Mouse (Mus musculus): ENCODE measurements around the gene Sigmar1. TPM values are rescaled to one million over a fixed set of nuclear protein-coding genes. Genes with fewer than 3 reads are reported as not detected.

The Sigmar1 gene
- polyA plus RNA-seq, 1 experiment from 2014 or later: 96.3 TPM

- Histone ChIP-seq H3K4me3 (ENCODE audit: low read length) (no peak overlapping the region), H3K9me3 (ENCODE audit: control insufficient read depth, low read length) (no peaks in the 10 kb centered on the region), H3K27me3 (replicated peaks; ENCODE audit: control insufficient read depth, insufficient read depth, low read length) (no peaks in the 10 kb centered on the region), H3K9ac (ENCODE audit: low read depth, low read length) (no peak overlapping the region), H3K4me2 (ENCODE audit: low read length) (no peak overlapping the region), H3K27ac (ENCODE audit: low read depth, low read length) (no peak overlapping the region), H3K4me1 (ENCODE audit: control insufficient read depth, insufficient read depth, low read depth, low read length) (peaks cover 38% of the 10 kb centered on the region), H3K36me3 (ENCODE audit: control insufficient read depth, insufficient read depth, low read length) (no peaks in the 10 kb centered on the region)
- ATAC-seq: no peak
- WGBS: 78% methylated on average over 9 of the region's 9 CpGs
Observed at GRCm38 (mm10) chr4:41759206-41759605, 3.2 kb upstream of the Sigmar1 start.

- no peak for ATAC-seq
- 90% methylated on average over 4 of the region's 4 CpGs for WGBS
- peaks cover 38% of the 10 kb centered on the region for H3K4me1 ChIP-seq (ENCODE audit: control insufficient read depth, insufficient read depth, low read depth, low read length)
Observed at GRCm38 (mm10) chr4:41758701-41759100, 2.7 kb upstream of the Sigmar1 start.

GRCm38 (mm10) chr4:41758021-41758420 lies 2.1 kb upstream of the Sigmar1 start:
- Histone ChIP-seq H3K4me2 (ENCODE audit: low read length) (no peak overlapping the region), H3K36me3 (ENCODE audit: control insufficient read depth, insufficient read depth, low read length) (no peaks in the 10 kb centered on the region), H3K4me3 (ENCODE audit: low read length) (no peak overlapping the region), H3K9ac (ENCODE audit: low read depth, low read length) (no peak overlapping the region), H3K9me3 (ENCODE audit: control insufficient read depth, low read length) (no peaks in the 10 kb centered on the region), H3K27me3 (replicated peaks; ENCODE audit: control insufficient read depth, insufficient read depth, low read length) (no peaks in the 10 kb centered on the region), H3K4me1 (ENCODE audit: control insufficient read depth, insufficient read depth, low read depth, low read length) (peaks cover 38% of the 10 kb centered on the region), H3K27ac (ENCODE audit: low read depth, low read length) (no peak overlapping the region)
- no peak for ATAC-seq
- 87% methylated on average over 11 of the region's 11 CpGs for WGBS

More at GRCm38 (mm10) chr4:41758701-41759100, 2.7 kb upstream of the Sigmar1 start:
- H3K27me3 ChIP-seq (replicated peaks; ENCODE audit: control insufficient read depth, insufficient read depth, low read length): no peaks in the 10 kb centered on the region
- no peak overlapping the region for H3K4me3 ChIP-seq (ENCODE audit: low read length)
- H3K4me2 ChIP-seq (ENCODE audit: low read length): no peak overlapping the region
- H3K9me3 ChIP-seq (ENCODE audit: control insufficient read depth, low read length): no peaks in the 10 kb centered on the region
- H3K36me3 ChIP-seq (ENCODE audit: control insufficient read depth, insufficient read depth, low read length): no peaks in the 10 kb centered on the region
- H3K27ac ChIP-seq (ENCODE audit: low read depth, low read length): no peak overlapping the region
- H3K9ac ChIP-seq (ENCODE audit: low read depth, low read length): no peak overlapping the region

GRCm38 (mm10) chr4:41757321-41757720 lies 1.4 kb upstream of the Sigmar1 start:
- Histone ChIP-seq H3K9ac (ENCODE audit: low read depth, low read length) (no peak overlapping the region), H3K4me2 (ENCODE audit: low read length) (no peak overlapping the region), H3K4me3 (ENCODE audit: low read length) (no peak overlapping the region), H3K36me3 (ENCODE audit: control insufficient read depth, insufficient read depth, low read length) (no peaks in the 10 kb centered on the region), H3K9me3 (ENCODE audit: control insufficient read depth, low read length) (no peaks in the 10 kb centered on the region), H3K27me3 (replicated peaks; ENCODE audit: control insufficient read depth, insufficient read depth, low read length) (no peaks in the 10 kb centered on the region), H3K27ac (ENCODE audit: low read depth, low read length) (no peak overlapping the region), H3K4me1 (ENCODE audit: control insufficient read depth, insufficient read depth, low read depth, low read length) (peaks cover 33% of the 10 kb centered on the region)
- ATAC-seq: no peak
- 90% methylated on average over 13 of the region's 13 CpGs for WGBS

GRCm38 (mm10) chr4:41756440-41756839 lies 483 bp upstream of the Sigmar1 start:
- peak overlapping the region; percentile 66 for H3K4me3 ChIP-seq (ENCODE audit: low read length)
- no peaks in the 10 kb centered on the region for H3K27me3 ChIP-seq (replicated peaks; ENCODE audit: control insufficient read depth, insufficient read depth, low read length)
- peaks cover 29% of the 10 kb centered on the region for H3K4me1 ChIP-seq (ENCODE audit: control insufficient read depth, insufficient read depth, low read depth, low read length)
- H3K4me2 ChIP-seq (ENCODE audit: low read length): peak overlapping the region; percentile 80
- no peaks in the 10 kb centered on the region for H3K36me3 ChIP-seq (ENCODE audit: control insufficient read depth, insufficient read depth, low read length)
- no peaks in the 10 kb centered on the region for H3K9me3 ChIP-seq (ENCODE audit: control insufficient read depth, low read length)
- ATAC-seq: no peak
- no peak overlapping the region for H3K27ac ChIP-seq (ENCODE audit: low read depth, low read length)
- 76% methylated on average over 8 of the region's 8 CpGs for WGBS
- peak overlapping the region; percentile 77 for H3K9ac ChIP-seq (ENCODE audit: low read depth, low read length)

- peak; percentile 69 for ATAC-seq
- no peaks in the 10 kb centered on the region for H3K27me3 ChIP-seq (replicated peaks; ENCODE audit: control insufficient read depth, insufficient read depth, low read length)
- H3K36me3 ChIP-seq (ENCODE audit: control insufficient read depth, insufficient read depth, low read length): no peaks in the 10 kb centered on the region
- peak within 1 kb of the TSS; percentile 80 for H3K4me2 ChIP-seq (ENCODE audit: low read length)
- peak within 1 kb of the TSS; percentile 77 for H3K9ac ChIP-seq (ENCODE audit: low read depth, low read length)
- 15% methylated on average over 14 of the region's 14 CpGs for WGBS
- H3K9me3 ChIP-seq (ENCODE audit: control insufficient read depth, low read length): no peaks in the 10 kb centered on the region
- H3K27ac ChIP-seq (ENCODE audit: low read depth, low read length): peak within 1 kb of the TSS; percentile 83
- peaks cover 14% of the 10 kb centered on the region for H3K4me1 ChIP-seq (ENCODE audit: control insufficient read depth, insufficient read depth, low read depth, low read length)
- H3K4me3 ChIP-seq (ENCODE audit: low read length): peak within 1 kb of the TSS; percentile 66
Observed at GRCm38 (mm10) chr4:41754797-41755337, 1.1 kb downstream of the Sigmar1 start, which contains the start of gene Galt. Gene Galt (plus strand): TSS chr4:41755228.

- ATAC-seq: no peak
- Histone ChIP-seq H3K27ac (ENCODE audit: low read depth, low read length) (no peak overlapping the region), H3K36me3 (ENCODE audit: control insufficient read depth, insufficient read depth, low read length) (no peaks in the 10 kb centered on the region), H3K9ac (ENCODE audit: low read depth, low read length) (no peak overlapping the region), H3K9me3 (ENCODE audit: control insufficient read depth, low read length) (peaks cover 8% of the 10 kb centered on the region), H3K4me2 (ENCODE audit: low read length) (no peak overlapping the region), H3K27me3 (replicated peaks; ENCODE audit: control insufficient read depth, insufficient read depth, low read length) (no peaks in the 10 kb centered on the region), H3K4me3 (ENCODE audit: low read length) (no peak overlapping the region), H3K4me1 (ENCODE audit: control insufficient read depth, insufficient read depth, low read depth, low read length) (peaks cover 3% of the 10 kb centered on the region)
- 78% methylated on average over 1 of the region's 1 CpGs for WGBS
Observed at GRCm38 (mm10) chr4:41745021-41745420, 10.9 kb downstream of the Sigmar1 start.

- peaks cover 8% of the 10 kb centered on the region for H3K9me3 ChIP-seq (ENCODE audit: control insufficient read depth, low read length)
- 74% methylated on average over 2 of the region's 2 CpGs for WGBS
- no peak overlapping the region for H3K9ac ChIP-seq (ENCODE audit: low read depth, low read length)
- H3K4me3 ChIP-seq (ENCODE audit: low read length): no peak overlapping the region
- peaks cover 12% of the 10 kb centered on the region for H3K4me1 ChIP-seq (ENCODE audit: control insufficient read depth, insufficient read depth, low read depth, low read length)
- no peak for ATAC-seq
- no peak overlapping the region for H3K4me2 ChIP-seq (ENCODE audit: low read length)
- no peak overlapping the region for H3K27ac ChIP-seq (ENCODE audit: low read depth, low read length)
- peaks cover 1% of the 10 kb centered on the region; the same call in 1 of the 2 replicates for H3K36me3 ChIP-seq (ENCODE audit: control insufficient read depth, insufficient read depth, low read length)
- H3K27me3 ChIP-seq (replicated peaks; ENCODE audit: control insufficient read depth, insufficient read depth, low read length): no peaks in the 10 kb centered on the region
Observed at GRCm38 (mm10) chr4:41744131-41744530, 11.8 kb downstream of the Sigmar1 start.

- Histone ChIP-seq H3K4me3 (ENCODE audit: low read length) (peak overlapping the region; percentile 63), H3K9me3 (ENCODE audit: control insufficient read depth, low read length) (peaks cover 3% of the 10 kb centered on the region), H3K4me1 (ENCODE audit: control insufficient read depth, insufficient read depth, low read depth, low read length) (peaks cover 16% of the 10 kb centered on the region), H3K36me3 (ENCODE audit: control insufficient read depth, insufficient read depth, low read length) (peaks cover 8% of the 10 kb centered on the region; the same call in 1 of the 2 replicates), H3K9ac (ENCODE audit: low read depth, low read length) (peak overlapping the region; percentile 68), H3K27ac (ENCODE audit: low read depth, low read length) (peak overlapping the region; percentile 89), H3K27me3 (replicated peaks; ENCODE audit: control insufficient read depth, insufficient read depth, low read length) (no peaks in the 10 kb centered on the region), H3K4me2 (ENCODE audit: low read length) (peak overlapping the region; percentile 81)
- WGBS: under 1% methylated on average over 27 of the region's 27 CpGs
- ATAC-seq: peak; percentile 97
Observed at GRCm38 (mm10) chr4:41741158-41741560, 14.8 kb downstream of the Sigmar1 start.

Data from hindbrain, embryonic 16.5 days (tissue).